Mouse (Mus musculus) layer of hippocampus, adult 9-11 months (tissue): Measurements from ENCODE around the gene Stk32c.

Source experiments
- DNase-seq: peaks from one replicate; pipeline ENCODE4 v3.0.0; 2022

The Stk32c gene

GRCm38 (mm10) chr7:139091681-139092080 lies 121.4 kb downstream of the Stk32c start:
- no peak for DNase-seq

GRCm38 (mm10) chr7:139089892-139090874 lies 122.9 kb downstream of the Stk32c start:
- DNase-seq = peak; percentile 58

GRCm38 (mm10) chr7:139087801-139088200 lies 125.3 kb downstream of the Stk32c start:
- peak; percentile 58 for DNase-seq

GRCm38 (mm10) chr7:139086195-139087158 lies 126.6 kb downstream of the Stk32c start:
- no peak for DNase-seq

DNA sequence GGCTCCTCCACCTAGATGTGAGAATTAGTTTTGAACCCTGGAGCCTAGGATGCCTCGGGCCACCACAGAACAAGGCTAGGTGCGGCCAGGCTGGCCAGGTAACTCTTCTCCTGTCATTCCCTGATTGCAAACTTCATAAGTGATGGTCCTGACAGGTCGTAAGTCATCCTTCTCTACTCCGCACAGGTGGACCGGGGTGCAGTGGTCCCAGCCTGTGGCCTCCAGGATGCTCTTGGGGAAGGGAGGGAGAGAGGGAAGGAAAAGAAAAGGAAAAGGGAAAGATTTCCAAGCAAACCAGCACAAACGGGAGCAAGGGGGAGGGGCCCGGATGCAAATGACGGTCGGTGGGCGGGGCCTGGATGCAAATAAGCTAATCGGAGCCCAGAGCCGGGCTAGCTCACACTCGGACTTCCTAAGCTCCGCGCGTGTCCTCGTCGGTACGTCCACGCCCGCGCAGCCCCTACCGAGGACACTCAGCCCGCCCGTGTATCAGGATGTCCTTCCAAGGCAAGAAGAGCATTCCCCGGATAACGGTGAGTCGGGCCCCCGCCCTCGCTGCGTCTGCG lies 127.4 kb downstream of the Stk32c start, which contains the start of gene Dpysl4:
Dpysl4 (plus strand) TSS at position 373 of the 566 bp plus-strand sequence.
- peak; percentile 90 for DNase-seq

DNA sequence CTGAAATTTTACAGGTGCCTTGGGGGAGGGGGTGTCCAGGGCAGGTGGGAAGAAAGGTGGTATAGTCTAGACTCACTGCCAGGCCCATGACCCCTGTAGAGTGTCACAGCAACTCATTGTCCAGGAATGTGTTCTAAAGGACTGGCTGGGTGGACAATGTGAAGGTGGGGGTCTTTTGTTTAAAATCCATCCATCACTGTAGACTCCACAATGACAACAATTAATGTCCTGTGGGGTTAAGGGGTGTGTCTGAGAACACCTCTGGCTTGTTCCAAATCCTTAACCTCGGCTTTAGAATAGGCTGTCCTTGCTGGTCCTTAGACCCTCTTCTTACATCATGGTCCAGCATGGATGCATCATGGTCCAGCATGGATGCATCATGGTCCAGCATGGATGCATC lies 128.8 kb downstream of the Stk32c start:
- no peak for DNase-seq

DNA sequence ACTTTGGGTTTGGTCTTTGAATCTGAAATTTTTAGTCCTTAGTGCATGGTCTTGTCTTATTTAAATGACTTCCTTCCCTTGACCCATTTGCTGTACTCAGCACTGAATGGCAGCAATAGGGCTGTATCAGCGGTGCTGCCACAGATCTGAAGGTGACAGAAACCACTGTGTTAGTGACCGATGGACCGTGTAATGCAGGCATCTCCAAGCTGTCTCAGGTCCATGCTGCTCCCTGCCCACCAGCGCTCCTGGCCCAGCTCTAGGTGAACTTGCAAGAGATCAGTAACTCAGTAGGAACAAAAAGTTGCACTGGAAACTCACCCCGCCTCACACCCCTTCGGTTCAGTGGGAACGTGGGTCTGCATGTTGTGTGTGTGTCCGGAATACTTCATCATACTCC lies 130.8 kb downstream of the Stk32c start:
- no peak for DNase-seq

GRCm38 (mm10) chr7:139081158-139081557 lies 131.9 kb downstream of the Stk32c start:
- DNase-seq = no peak

DNA sequence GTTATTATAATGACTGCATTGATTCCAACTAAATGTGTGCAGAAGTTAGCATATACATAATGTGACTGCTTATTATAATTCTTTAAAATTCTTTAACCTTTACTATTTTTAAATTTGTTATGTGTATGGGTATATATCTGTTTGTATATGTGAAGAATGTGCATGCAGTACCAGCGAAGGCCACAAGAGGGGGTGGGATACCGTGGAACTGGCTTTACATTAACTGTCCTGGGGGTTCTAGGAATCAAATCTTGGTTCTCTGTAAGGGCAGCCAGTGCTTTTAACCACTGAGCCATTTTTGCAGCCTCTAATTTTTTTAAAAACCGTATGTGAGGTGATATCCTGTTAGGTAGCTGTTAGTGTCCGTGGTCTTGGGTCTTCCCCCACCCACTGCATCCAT lies 132.4 kb downstream of the Stk32c start:
- no peak for DNase-seq

DNA sequence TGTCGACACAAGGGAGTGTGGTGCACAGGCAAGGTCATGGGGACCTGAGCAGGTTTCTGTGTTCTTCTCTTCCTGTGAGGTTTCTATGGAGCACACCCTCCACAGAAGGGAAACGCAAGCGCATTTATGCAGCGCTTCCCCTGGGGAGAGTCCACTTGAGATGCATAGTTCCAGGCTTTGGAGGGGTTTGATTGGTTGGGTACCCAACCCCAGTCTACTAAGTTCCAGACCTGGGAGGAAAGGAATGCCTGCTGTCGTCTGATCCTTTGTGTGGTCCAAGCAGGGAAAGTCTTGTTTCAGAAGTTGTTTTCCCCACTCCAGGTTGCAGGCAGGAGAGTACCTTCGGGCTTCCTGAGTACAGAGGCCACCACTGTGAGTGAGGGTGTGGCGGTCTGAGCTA lies 134.0 kb downstream of the Stk32c start:
- no peak for DNase-seq

- DNase-seq = no peak
Measured at GRCm38 (mm10) chr7:139078181-139078580, 134.9 kb downstream of the Stk32c start.

GRCm38 (mm10) chr7:139077283-139077682 lies 135.8 kb downstream of the Stk32c start:
- DNase-seq = no peak

DNA sequence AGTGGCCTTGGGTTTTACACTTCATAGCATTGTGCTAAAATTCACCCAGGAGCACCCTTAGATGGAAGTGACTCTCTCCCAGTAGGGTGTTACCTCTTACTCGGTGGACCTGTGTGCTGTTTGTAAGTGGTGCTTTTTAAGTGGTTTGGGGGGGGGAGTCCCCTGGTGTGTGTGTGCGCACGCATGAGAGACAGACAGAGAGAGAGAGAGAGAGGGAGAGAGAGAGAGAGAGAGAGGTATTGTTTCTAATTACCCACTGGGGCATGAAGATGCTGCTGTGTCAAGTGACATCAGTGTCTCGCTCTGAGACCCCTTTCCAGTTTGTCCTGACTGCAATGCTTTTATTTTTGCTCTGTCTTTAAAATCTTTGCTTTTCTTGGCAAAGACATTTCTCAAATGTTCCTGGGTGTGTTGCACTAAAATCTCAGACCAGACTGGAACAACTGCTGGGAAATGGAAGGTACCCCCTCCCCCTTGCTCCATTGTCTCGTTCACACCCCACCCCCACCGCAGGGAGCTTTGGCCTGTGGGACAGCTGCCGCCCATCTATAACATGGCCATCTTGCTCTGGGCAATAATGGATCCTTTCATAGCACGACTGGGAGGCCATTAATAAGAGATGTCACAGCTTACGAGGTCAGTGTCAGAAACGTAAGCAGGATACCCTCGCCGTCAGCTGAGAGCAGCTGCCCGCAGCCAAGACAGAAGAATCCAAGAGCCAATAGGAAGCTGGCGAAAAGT lies 137.9 kb downstream of the Stk32c start:
- no peak for DNase-seq

- DNase-seq = no peak
Measured at GRCm38 (mm10) chr7:139074189-139074588, 138.9 kb downstream of the Stk32c start.

DNA sequence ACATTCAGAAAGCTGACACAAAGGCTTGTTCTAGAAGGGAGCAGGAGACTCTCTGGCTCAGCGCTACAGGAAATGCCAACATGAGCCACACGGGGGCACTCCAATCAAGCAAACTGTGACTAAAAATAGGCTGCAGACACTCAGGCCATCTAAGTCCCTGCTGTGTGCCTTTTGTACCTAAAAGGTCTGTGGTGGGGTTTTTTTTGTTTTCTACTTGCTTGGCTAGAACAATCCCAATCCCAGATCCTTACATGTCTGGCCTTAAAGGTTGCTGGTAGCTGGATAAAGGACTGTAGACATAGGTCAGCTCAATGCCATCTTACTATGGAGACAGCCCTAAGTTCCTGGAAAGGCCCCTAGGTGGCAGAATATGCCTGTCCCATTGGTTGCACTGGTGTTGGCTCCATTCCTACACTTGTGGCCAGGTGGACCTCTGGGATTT lies 144.9 kb downstream of the Stk32c start:
- peak; percentile 63 for DNase-seq

DNA sequence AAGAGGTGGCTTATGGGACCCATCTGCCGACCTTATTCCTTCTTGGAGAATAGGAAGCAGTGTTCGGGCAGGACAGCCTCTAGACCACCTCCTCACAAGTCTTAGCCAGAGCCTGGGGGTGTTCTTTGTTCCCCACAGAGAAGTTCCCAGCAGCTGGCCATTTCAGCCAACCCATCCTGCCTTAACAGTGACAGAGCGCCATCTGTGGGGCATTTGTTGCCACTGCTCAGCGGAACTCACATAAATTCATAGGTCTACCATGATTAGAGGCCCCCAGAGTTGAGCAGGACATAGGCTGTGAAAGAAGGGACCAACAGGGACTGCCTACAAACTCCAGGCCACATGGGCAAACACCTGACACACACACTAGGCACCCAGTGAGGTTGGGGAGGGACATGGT lies 149.7 kb downstream of the Stk32c start:
- no peak for DNase-seq
